Mouse (Mus musculus) Muller cell, postnatal 12 days (primary cell): Measurements from ENCODE around the gene Ccdc85b.
A peak's percentile ranks its signal among the peaks of the same experiment; 100 is the strongest.

Experiments
- DNase-seq: peaks from one replicate; pipeline ENCODE4 v3.0.0-alpha.2; 2015; ENCODE audit errors: inconsistent ontology term

The Ccdc85b gene

DNA sequence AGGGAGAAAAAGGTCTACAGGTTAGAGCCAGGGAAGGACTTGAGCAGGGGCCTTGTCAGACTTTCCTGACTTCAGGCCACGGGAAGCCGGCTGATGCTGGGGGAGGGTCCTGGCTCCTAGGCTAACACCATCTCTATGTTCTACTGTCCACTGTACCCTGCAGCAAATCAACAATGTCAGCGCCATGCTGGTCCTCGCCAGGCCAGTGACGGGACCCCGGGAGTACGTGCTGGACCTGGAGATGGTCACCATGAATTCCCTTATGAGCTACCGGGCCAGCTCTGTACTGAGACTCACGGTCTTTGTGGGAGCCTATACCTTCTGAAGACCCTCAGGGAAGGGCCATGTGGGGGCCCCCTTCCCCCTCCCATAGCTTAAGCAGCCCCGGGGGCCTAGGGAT is 23.7 kb upstream of the Ccdc85b start:
- no peak for DNase-seq

DNA sequence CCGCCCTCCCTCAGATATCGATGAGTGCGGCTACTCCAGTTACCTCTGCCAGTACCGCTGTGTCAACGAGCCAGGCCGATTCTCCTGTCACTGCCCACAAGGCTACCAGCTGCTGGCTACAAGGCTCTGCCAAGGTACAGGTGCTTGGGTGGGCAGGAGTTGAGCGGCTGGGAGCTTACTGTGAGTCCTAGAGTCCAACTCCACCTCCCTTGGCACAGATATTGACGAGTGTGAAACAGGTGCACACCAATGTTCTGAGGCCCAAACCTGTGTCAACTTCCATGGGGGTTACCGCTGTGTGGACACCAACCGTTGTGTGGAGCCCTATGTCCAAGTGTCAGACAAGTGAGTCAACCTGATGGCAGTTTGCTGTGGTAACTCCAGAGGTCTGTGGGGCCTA is 22.3 kb upstream of the Ccdc85b start:
- DNase-seq: no peak

DNA sequence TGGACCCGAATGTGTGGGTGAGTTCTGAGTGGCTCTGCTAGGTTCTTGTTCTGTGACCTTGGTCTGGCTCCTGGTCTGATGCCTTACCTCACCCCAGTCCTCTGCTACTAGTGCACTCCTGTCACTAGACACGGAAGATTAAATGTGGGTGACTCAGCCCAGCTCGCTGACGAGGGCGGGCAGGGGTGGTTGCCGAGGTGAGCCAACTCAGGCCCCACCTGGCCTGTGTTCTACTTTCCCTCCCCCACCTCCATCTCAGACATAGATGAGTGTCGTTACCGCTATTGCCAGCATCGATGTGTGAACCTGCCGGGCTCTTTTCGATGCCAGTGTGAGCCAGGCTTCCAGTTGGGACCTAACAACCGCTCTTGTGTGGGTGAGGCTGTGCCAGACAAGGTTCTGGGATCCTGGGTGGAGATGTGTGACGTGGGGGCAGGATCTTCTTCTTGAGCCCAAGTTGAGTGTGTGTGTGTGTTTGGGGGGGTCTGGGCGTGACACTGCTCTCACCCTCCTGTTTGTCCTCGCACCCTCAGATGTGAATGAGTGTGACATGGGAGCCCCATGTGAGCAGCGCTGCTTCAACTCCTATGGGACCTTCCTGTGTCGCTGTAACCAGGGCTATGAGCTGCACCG is 20.1 kb upstream of the Ccdc85b start:
- DNase-seq: no peak

DNA sequence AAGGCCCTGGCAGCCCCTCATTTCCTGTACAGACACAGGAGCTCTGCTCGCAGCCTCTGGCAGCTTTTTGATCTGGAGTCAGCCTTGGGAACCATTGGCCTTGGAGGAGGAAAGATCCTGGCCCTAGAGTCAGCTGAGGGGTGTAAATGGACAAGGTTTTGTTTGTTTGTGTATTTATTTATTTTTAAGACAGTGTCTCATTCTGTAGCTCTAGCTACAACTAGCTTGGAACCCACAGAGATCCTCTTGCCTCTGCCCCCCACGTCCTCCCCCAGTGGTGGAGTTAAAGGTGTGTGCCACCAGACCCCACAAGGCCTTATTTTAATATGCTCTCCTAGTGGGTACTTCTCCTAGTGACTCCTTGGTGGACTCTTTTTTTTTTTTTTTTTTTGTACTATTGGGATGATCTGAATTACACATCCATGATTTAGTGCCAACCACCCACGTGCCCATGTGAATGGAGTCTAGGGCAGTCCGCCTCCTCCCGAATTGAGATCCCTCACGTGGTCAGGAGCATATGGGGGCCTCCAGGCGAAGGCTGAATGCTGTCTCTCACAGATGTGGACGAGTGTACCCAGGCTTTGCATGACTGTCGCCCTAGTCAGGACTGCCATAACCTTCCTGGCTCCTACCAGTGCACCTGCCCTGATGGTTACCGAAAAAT is 19.4 kb upstream of the Ccdc85b start:
- DNase-seq: no peak

DNA sequence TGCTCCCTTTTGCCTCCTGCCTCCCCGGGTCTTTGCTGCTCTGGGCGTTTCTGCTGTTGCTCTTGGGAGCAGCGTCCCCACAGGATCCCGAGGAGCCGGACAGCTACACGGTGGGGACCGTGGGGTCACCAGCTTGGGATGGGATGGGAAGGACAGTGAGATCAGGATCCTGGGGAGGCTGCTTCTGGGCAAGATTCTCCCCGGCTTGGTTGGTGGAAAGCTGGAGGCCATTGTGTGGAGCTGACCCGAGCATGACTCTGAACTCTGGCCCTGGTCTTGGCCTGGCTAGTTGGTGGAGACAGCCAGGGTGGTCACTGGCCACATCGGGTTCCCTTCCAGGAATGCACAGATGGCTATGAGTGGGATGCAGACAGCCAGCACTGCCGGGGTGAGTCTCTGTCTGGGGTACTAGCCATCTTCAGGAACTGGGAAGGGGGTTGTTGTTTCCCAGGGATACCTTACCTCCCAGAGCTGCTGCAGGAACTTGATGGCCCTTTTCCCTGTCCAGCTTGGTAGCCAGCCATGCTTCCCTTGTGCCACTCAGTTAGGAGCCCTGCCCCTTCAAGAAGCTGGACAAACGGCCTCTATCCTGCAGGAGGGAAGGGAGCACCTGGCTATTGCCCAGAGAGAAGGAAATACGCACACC is 17.5 kb upstream of the Ccdc85b start:
- peak; percentile 69 for DNase-seq

DNA sequence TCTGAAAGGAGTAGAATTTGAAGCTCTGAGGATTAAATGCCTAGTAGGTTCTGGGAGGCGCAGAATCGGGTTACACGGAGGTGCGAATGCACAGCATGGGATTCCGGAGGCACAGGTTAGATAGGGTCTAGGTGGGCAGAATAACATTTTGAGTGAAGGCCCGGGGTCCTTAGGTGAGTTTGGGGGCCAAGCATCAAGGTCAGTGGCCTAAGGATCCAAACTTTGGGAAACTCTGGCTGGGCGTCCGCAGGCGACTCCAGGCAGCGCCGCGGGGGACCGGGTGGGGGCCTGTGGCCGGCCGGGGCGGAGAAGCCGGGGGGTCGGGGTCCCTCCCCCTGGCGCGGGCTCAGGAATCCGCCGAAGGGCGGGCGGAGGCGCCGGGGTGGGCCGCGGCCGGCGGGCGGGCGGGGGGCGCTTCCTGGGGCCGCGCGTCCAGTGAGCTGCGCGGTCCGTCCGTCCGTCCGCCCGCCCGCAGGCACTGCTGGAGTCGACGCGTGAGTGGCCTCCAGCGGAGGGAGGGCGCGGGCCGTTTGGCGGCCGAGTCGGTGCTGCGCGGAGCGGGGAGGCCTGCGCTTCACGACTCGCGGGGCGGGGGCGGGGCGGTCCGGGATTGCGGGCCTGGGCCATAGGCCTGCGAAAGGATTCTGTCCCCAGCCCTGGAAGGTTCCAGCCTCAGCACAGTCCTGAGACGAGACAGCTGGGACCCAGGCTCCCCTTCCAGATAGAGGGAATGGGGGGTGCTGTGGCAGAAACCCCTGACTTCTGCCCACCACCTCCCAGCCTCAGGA is 16.8 kb upstream of the Ccdc85b start:
- DNase-seq: peak; percentile 75

DNA sequence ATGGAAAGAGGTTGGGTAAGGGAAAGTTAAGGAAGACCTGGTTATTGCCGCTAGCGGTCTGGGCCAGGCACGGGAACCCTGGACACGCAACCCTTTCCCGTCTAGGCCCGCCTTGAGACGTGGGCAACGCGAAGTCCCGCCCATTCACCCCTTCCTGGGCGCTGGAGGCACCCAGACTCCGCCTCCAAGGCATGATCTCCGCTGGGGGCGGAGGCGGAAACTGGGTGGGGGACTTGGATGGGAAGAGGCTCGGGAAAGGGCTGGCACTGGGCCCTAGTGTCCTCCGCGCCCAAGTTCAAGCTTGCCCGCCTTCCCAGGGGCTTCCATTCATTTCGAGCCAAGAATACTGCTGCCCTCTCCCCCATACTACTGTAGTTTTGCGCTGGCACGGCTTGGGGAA is 16.0 kb upstream of the Ccdc85b start, which contains the start of gene Efemp2:
TSS of gene Efemp2 (plus strand) at position 235 of the 400 bp plus-strand sequence.
- peak; percentile 92 for DNase-seq

DNA sequence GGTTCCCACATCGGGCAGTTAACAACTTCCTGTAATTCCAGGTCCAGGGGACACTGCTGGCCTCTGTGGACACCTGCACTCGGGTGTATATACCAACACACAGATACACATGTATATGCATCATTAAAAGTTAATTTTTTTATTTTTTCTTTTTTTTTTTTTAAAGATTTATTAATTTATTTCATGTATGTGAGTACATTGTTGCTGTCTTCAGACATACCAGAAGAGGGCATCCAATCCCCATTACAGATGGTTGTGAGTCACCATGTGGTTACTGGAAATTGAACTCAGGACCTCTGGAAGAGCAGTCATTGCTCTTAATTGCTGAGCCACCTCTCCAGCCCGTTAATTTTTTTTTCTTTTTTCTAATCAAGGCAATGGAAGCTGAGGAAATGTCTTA is 15.2 kb upstream of the Ccdc85b start:
- DNase-seq: no peak

DNA sequence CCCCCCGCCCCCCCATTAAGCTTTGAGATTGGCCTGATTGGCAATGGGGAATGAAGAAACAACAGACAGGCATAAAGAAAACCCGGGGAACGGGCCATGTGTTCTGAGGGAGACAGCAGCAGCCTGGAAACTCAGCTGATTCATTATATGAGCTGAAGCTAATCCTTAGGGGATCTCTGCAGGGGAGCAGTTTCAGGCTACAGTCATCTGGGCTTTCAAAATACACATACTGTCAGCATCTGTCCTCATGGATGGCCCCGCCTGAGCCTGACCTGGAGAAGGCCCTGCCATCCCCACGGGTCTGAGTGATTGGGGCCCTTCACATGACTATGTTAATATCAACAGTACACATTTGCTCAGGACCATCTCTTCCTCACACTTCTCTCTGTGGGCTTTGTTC is 14.2 kb upstream of the Ccdc85b start:
- no peak for DNase-seq

DNA sequence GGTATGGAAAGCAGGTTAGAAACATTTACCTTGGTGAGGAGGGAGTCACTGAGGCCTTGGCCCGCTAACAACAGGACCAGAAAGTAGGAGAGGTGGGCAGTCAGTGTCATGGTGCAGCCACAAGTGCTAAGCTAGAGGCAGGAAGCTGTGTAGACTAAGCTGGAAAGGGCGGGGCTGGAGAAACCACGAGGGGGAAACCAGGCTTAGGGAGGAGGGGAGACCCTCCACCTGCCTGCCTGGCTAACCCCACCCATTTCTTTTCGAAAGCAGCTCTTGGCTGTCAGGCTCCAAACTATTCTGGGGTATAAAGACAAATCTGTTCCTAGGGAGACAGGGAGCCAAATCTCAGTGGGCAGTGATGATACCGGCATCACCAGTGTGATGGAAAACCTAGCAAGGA is 10.7 kb upstream of the Ccdc85b start, which contains the start of gene Ctsw:
TSS of gene Ctsw (minus strand) at position 134 of the 400 bp plus-strand sequence.
- no peak for DNase-seq

DNA sequence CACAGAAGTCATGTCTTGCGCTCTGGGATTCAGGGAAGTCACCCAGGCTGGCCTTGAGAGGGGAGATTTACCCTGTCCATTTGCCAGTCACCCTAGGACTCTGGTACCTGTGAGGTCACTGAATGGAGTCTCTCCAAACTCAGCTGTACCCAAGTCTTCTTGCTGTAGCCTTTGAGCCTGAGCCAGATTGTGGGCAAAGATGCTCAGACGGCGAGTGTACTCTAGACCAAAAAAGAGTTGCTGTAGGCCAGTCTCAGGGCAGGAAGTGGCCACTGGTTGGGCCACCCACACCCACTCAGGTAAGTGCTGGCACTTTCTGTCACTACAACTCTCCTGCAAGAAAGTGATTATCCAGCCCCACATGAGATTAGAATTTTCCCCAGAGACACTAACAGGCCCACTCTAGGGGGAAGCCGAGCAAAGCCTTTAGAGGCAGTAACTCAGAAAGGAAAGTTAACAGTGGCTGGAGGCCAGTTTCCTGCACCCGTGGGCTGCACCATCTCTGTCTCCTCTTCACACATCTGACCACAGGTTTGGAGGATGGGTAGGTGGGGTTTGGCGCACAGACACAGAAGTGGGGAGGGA is 9.3 kb upstream of the Ccdc85b start:
- DNase-seq: peak; percentile 69

DNA sequence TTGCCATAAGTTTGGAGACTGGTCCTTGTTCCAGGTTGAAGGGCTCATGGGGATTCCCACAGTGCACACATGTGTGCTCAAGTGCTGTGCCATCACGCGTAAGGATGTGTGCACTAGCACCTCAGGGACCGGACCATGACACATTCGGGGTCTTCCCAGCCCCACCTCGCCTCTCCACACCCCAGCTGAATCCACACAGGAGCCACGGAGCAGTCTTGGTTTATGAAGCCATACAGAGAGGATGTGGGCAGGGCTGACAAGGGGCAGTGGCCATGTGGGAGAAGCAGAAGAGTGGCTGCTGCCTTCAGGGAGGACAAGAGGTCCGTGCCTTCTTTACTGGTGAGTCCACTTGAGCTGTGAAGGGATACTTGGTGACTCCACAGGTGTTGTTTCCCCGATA is 7.3 kb upstream of the Ccdc85b start:
- no peak for DNase-seq

DNA sequence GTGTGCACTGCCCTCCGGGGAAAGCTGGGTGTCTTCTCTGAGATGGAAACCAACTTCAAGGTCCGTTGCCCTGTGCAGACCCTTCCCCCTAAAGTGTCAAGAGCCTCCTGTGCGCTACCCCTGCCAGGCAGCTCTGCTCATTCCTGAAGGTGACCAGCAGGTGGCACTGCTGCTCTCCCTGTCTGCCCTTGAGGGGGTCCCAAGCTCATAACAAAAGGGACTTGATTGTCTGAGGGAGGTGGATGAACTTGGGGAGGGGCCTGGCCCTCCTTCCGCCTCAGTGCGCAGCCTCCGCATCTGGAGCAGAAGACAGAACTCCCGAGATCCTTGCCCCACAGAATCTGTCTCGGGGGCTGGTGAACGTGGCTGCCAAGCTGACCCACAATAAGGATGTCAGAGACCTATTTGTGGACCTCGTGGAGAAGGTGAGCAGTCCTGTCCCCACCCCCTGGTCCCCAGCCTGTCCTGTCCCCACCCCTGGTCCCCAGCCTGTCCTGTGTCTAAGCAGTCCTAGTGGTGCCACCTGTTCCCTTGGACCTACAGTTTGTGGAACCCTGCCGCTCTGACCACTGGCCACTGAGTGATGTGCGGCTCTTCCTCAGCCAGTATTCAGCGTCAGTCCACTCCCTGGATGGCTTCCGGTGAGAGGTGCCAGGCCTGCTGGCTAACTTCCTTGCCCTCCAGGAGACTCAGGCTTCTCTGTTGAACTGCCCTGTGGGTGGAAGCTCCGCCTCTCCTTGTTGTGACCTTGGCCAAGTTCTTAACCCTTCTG is 6.3 kb upstream of the Ccdc85b start:
- DNase-seq: peak; percentile 71

DNA sequence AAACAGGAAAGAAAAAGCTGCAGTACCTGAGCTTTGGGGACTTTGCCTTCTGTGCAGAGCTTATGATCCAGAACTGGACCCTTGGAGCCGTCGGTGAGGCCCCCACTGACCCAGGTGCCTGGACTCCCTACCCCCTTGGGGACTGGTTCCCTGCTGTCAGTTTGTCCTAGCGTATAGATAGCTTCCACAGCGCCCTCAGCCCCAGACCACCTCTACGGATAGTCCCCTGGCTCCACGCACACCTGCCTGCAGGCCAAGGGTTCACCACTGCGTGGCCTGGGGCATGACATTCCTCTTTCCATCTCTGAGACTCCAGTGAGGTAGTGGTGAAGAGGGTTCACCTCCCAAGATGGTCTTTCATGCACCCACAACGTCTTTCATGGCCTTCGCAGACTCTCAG is 5.5 kb upstream of the Ccdc85b start:
- DNase-seq: no peak

DNA sequence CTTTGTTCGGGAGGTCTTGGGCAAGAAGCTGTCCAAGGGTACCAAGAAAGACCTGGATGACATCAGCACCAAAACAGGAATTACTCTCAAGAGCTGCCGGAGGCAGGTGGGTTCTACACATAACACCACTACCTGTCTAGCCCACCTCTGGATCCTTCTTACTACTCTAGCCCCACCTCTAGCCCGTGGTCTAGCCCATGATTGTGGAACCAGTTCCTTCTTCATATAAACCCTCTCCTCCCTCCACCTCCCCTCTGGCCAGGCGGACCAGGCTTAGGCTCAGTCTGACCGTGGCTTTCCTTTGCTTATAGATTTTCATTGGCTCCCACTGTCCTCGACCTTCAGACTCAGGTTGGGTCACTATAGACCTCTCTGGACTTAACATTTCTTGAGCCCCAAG is 3.7 kb upstream of the Ccdc85b start:
- no peak for DNase-seq

DNA sequence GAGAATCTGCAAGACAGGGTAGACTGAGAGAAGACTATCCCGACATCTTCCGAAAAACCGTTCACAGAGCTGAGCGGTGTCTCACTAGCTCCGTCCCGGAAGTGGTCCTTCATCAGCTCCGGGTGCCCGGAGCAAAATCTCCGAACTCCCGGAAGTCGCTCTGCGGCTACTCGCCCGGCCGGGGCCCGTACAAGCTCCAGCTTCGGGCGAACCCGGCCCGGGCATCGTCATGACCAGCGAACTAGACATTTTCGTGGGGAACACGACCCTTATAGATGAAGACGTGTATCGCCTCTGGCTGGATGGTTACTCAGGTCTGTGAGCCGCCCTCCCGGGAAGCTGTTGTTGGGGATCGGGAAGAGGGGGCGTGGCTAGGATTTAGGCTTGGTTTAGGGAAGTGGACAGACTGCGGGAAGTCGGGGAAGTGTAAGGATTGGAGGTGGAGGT is 2.8 kb upstream of the Ccdc85b start, which contains the start of gene Fibp:
TSS of gene Fibp (plus strand) at position 151 of the 447 bp plus-strand sequence.
- DNase-seq: peak; percentile 90

DNA sequence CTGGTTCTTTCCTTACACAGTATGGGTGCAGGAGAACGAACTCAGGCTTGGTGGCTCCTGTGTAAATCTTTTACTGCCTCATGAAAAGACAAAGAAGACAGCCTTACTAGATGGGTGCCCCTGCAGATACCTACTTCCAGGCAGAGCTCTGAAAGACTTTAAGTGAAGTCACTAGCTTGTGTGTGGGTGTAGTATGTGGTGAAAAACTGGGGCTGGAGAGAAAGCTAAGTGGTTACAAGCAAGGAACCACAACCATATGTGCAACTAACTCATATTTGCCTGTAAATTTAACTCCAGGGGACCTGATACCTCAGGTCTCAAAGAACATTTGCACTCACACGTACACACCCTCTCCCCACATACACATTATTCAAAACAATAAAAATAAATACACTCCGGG is 2.2 kb upstream of the Ccdc85b start:
- no peak for DNase-seq

DNA sequence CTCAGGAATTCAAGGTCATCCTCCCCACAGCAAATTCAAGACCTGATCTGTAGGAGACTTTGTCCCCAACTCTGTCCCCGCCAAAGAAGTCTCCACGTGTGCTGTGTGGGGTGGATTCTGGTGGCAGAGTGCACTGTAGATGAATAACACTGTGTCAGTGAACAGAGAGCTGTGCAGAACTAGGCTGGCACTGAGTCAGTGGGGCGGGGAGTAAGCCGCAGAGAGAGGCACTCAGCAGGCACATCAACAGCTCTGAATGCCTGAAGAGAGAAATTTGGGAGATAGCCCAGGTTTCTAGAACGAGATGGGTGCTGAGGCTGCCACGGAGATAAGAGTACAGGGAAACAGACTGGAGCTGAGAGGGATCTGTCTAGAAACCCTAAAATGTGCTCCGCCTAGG is 1.3 kb upstream of the Ccdc85b start:
- peak; percentile 63 for DNase-seq

DNA sequence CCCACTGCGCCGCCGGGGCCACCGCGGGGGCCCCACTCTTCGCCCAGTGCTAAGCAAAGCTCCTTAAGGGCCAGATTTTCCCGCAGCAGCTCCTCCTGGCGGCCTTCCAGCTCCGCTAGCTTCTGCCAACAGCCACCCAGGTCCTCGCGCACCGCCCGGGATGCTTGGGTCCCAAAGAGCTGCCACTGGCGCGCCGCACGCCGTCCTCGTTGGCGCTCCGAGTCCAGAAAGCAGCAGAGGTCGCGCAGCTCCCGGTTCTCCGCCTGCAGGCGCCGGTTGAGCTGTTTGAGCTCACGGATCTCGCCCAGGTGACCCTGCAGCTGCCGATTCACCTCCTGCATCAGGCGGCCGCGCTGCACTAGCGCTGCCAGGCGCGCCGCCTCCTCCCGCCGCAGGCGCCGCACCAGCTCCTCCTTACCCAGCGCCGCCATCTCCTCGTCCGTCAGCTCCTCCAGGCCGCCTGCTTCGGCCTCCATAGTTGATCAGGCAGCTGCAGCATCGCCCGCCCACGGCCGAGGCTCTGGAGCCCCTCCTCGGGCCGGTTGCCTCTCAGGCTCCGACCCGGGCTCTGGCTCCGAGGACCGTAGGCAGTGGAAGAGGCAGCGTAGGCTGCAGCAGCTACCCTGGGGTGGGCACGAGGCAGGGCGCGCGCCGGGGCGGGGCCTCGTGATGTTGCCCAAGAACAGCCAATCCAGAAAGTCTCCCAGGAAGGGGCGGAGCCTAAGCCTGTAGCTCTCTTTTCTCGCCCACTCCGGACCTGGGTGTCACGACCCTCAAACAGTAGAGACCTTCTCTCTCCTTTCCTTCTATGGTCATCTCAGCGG is 560 bp downstream of the Ccdc85b start:
- DNase-seq: peak; percentile 98
